Mouse (Mus musculus): ENCODE data around the gene Kctd17.

DNA sequence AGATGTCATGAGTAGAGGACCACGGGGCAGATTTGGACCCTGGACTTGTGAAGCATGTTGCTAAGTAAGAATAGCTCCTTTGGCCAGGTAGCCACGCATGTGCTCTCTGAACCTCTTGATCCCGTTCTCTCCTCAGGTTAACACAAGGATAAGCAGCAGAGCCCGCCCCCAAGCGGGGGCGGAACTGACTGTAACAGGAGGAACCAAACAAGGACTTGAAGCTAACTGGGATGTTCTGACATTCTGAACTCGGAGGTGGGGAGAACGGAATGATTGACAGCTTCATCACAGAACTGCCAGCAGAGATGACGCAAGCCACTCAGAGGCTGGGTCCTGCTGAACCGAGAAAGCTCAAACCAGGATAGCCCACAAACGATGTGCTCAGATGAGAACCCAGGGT, 3.9 kb upstream of the Kctd17 start:
- TF ChIP-seq CTCF (IDR thresholded peaks at IDR 0.05; ENCODE audit: insufficient read depth, low read length) (no peak), POLR2A (IDR thresholded peaks at IDR 0.05; ENCODE audit: borderline replicate concordance, extremely low read depth, low read depth, low read length) (no peak)

Data from lung, adult 2 months (tissue).